Mouse (Mus musculus) thymus, adult 2 months (tissue): ENCODE results near the gene Adgrv1. TPM values are rescaled to one million over a fixed set of nuclear protein-coding genes. Genes with fewer than 3 reads are reported as not detected.

ENCODE experiments used
- DNase-seq: peaks from one replicate; pipeline ENCODE4 v3.0.0; 2021
- H3K27ac ChIP-seq: fragments of 200-500 bp; 2 replicates; pipeline ENCODE4 v1.5.1; 2012; ENCODE audit warnings: low read length, control low read depth; ENCODE audit not compliant: control insufficient read depth, insufficient read depth
- H3K27me3 ChIP-seq: fragments of 200-500 bp; 2 replicates; pipeline ENCODE4 v1.6.1; 2012; ENCODE audit warnings: mild to moderate bottlenecking, low read length, moderate library complexity, mixed read lengths; ENCODE audit not compliant: control insufficient read depth, insufficient read depth
- H3K36me3 ChIP-seq: fragments of 200-500 bp; 2 replicates; pipeline ENCODE4 v1.6.1; 2012; ENCODE audit warnings: mild to moderate bottlenecking, low read length, moderate library complexity; ENCODE audit not compliant: control insufficient read depth, insufficient read depth
- H3K4me1 ChIP-seq: fragments of 200-500 bp; replicated peaks from 2 replicates; pipeline ENCODE4 v1.6.1; 2012; ENCODE audit warnings: low read length; ENCODE audit not compliant: control insufficient read depth, insufficient read depth
- H3K4me3 ChIP-seq: fragments of 200-500 bp; 2 replicates; pipeline ENCODE4 v1.5.1; 2012; ENCODE audit warnings: mild to moderate bottlenecking, low read length, control low read depth, moderate library complexity; ENCODE audit not compliant: control insufficient read depth, insufficient read depth
- CTCF ChIP-seq: fragments of 200-500 bp; IDR thresholded peaks from 2 replicates; pipeline ENCODE4 v1.5.1; 2012; ENCODE audit warnings: mild to moderate bottlenecking, control low read depth, low read length, moderate library complexity, borderline replicate concordance; ENCODE audit not compliant: control insufficient read depth, poor library complexity, insufficient read depth; ENCODE audit errors: extremely low read depth
- POLR2A ChIP-seq: fragments of 200-500 bp; IDR thresholded peaks from 2 replicates; pipeline ENCODE4 v1.6.1; 2012; ENCODE audit warnings: mild to moderate bottlenecking, low read length, control low read depth, moderate library complexity; ENCODE audit not compliant: control insufficient read depth, poor library complexity, insufficient read depth; ENCODE audit errors: extremely low read depth
- WGBS: fragments of 180-500 bp; shearing (Covaris S2); methylation state at CpG from one replicate; pipeline ENCODE4 v1.1.7; 2018; 5-methylcytosine and 5-hydroxymethylcytosine counted together
- polyA plus RNA-seq: library from polyadenylated mRNA; depleted of rRNA; stranded (reverse); fragments of >200 nt; gene quantifications from 2 replicates; pipeline ENCODE4 v1.2.3, GENCODE M21; 2012; rRNA removed

Gene Adgrv1
- polyA plus RNA-seq, 1 experiment: 0.27 TPM

DNA sequence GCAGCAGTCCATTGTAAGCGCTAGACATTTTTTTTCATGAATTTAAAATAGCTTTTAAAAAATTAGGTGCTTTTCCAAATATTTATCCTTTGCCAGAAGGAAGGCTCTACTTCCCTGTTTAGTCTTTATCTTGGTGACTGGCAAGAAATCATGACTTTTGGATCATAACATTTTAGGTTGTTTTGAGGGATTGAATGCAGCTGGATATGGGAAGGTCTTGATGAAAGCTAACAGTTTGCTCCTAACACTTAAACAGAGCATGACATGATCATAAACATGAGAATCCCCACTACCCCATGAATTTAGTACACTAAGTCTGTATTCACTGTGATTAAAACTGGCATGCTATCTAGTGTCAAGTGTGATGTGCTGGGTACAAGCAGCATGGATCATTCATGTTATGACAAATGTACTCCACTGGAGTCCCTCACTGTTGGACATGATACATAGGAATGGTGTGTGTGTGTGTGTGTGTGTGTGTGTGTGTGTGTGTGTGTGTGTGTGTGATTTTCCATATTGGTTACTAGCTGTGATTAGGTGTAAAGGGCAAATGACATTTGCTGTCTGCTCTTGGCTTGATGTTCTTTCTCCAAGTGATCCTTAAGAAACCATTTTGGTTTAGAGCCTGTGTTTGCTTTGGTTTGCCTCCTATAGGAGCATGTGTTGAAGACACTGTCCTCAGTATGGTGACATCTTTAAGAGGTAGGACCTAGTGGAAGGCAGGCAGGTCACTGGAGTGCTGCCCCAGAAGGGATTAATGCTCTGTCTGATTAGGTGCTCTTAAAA, 542.7 kb downstream of the Adgrv1 start:
- WGBS: 96% methylated on average over 1 of the region's 1 CpGs
- no peak for DNase-seq
- H3K27me3 ChIP-seq: no peaks in the 10 kb centered on the region
- no peak for TF ChIP-seq POLR2A
- TF ChIP-seq CTCF: no peak
- H3K27ac ChIP-seq: no peak overlapping the region
- H3K36me3 ChIP-seq: no peaks in the 10 kb centered on the region
- no peak overlapping the region for H3K4me3 ChIP-seq
- no peaks in the 10 kb centered on the region for H3K4me1 ChIP-seq

DNA sequence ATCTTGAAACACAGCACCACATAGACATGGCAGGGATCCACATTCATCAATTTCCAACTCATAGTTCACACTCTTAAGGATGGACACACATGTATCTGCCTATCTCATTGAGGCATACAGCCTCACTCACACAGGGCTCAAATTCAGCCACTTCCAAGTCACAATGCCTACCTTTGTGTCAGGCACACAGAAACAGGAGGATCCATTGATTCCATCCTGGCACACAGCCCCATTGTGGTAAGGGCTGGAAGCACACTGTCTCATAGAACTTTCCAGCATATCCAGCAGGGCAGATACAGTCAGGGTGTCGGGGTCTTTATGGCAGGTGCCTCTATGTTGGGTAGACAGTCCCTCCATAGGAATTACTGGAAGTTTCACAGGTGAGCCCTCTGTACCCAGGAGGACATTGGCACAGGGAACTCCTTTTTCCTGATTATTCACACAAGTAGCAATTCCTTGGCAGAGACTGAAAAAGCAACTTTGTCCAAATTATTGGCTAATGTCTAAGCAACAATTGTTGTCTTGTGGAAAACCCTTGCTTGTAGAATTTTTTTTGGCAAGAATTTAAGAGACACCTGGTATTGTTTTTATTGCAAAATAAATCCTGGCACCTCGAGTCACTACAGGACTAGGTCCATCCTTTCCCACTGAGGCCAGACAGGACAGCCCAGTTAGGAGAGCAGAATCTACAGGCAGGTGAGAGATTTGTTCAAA, 545.8 kb downstream of the Adgrv1 start:
- Histone ChIP-seq H3K27me3 (no peaks in the 10 kb centered on the region), H3K27ac (no peak overlapping the region), H3K4me1 (no peaks in the 10 kb centered on the region), H3K4me3 (no peak overlapping the region), H3K36me3 (no peaks in the 10 kb centered on the region)
- DNase-seq: no peak
- no peak for TF ChIP-seq POLR2A
- no peak for TF ChIP-seq CTCF
- WGBS: 78% methylated on average over 2 of the region's 2 CpGs

DNA sequence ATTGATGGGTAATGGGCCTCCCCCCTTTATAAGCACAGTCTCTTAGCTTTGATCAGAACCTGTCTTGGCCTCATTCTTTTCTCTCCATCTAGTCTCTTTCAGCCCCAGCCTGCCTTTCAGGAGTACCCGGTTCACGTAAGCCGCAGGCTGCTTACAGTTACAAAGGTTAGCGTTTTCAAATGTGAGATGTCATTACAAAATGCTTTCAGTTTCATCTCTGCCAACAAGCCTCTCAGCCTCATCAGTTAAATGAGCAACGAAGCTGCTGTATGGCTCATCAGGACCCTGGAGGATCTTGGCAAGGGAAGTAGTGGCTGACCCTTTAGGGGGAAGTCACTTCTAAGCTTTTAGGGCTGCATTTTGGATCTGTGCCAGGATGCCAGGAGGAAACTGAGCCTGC, 560.7 kb downstream of the Adgrv1 start:
- H3K36me3 ChIP-seq: no peaks in the 10 kb centered on the region
- no peaks in the 10 kb centered on the region for H3K4me1 ChIP-seq
- H3K4me3 ChIP-seq: no peak overlapping the region
- no peak for TF ChIP-seq POLR2A
- no peak for TF ChIP-seq CTCF
- no peak for DNase-seq
- H3K27ac ChIP-seq: no peak overlapping the region
- 91% methylated on average over 5 of the region's 5 CpGs for WGBS
- no peaks in the 10 kb centered on the region for H3K27me3 ChIP-seq

GRCm38 (mm10) chr13:81051448-81051847, 581.5 kb downstream of the Adgrv1 start:
- whole genome bisulfite sequencing: 53% methylated on average over 4 of the region's 4 CpGs
- H3K36me3 ChIP-seq: no peaks in the 10 kb centered on the region
- no peak overlapping the region for H3K4me3 ChIP-seq
- no peaks in the 10 kb centered on the region for H3K27me3 ChIP-seq
- TF ChIP-seq POLR2A: no peak
- TF ChIP-seq CTCF: no peak
- H3K4me1 ChIP-seq: no peaks in the 10 kb centered on the region
- no peak for DNase-seq
- no peak overlapping the region for H3K27ac ChIP-seq

DNA sequence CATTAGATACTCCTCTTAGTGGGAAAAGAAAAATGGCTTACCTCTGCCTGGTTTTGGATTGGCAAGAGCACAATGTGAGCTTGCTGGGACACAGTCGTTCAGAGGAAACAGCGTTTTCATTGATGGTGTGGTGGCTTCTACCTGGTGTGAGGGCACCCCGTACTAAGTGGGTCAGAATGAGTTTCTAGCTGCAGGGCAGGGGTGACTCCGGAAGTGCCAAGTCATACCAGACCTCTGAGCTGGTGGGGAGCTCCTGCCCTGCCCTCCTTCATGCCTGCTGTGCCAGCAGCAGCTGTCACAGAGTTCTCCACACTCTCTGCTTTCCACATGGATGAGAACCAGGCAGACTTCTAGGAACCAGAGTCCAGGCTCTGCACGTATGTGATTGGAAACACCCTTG, 582.0 kb downstream of the Adgrv1 start:
- Histone ChIP-seq H3K4me3 (no peak overlapping the region), H3K27ac (no peak overlapping the region), H3K27me3 (no peaks in the 10 kb centered on the region), H3K4me1 (no peaks in the 10 kb centered on the region), H3K36me3 (no peaks in the 10 kb centered on the region)
- 33% methylated on average over 5 of the region's 5 CpGs for WGBS
- TF ChIP-seq CTCF (no peak), POLR2A (no peak)
- DNase-seq: no peak

GRCm38 (mm10) chr13:81045345-81045744, 587.6 kb downstream of the Adgrv1 start:
- no peak for DNase-seq
- Histone ChIP-seq H3K4me1 (no peaks in the 10 kb centered on the region), H3K27me3 (no peaks in the 10 kb centered on the region), H3K36me3 (no peaks in the 10 kb centered on the region), H3K27ac (no peak overlapping the region), H3K4me3 (no peak overlapping the region)
- 92% methylated on average over 11 of the region's 11 CpGs for WGBS
- TF ChIP-seq POLR2A (no peak), CTCF (no peak)

Other genes with a start within 250 kb of the Adgrv1 start
- 11.1 and 13.7 TPM in 2 replicates for gene Lysmd3, start 24.5 kb upstream of the Adgrv1 start, polyA plus RNA-seq
- 6.3 and 6.7 TPM in 2 replicates for gene Polr3g, start 77.9 kb upstream of the Adgrv1 start, polyA plus RNA-seq
- gene Mblac2, start 78.2 kb upstream of the Adgrv1 start, polyA plus RNA-seq: 3.8 and 4.2 TPM in 2 replicates
- gene Cetn3, start 149.9 kb upstream of the Adgrv1 start, polyA plus RNA-seq: 3.4 and 3.6 TPM in 2 replicates